Mouse (Mus musculus) ovary, postnatal 10 days (tissue): ENCODE measurements at regions not wholly inside any gene's neighbourhood (a gene's known extent, or its start where the extent isn't known, plus 50 kb on each side); places are given as distances from the start of the nearest gene placed in this dataset.
A peak's percentile ranks its signal among the peaks of the same experiment; 100 is the strongest.

Experiments used
- DNase-seq: peaks from one replicate; pipeline ENCODE4 v3.0.0; 2022; ENCODE audit warnings: low spot score

DNA sequence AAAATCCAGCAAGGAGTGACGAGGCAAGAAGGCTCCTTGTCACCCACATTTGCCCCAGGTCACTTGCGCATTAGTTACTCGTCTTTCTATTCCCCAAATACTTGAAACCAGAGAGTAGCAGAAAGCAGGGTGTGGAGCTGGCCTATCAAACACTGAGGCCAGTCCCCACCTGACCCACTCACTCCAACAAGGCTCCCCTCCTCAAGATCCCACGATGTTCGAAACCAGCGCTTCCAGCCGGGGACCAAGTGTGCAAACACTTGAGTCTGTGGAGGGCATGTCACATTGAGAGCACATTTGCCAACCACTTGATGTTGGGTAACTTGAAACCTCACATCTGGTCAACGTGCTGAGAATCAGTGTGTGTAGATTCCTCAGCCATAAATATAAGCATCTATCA, 148.4 kb upstream of the Sdk2 start:
- no peak for DNase-seq

DNA sequence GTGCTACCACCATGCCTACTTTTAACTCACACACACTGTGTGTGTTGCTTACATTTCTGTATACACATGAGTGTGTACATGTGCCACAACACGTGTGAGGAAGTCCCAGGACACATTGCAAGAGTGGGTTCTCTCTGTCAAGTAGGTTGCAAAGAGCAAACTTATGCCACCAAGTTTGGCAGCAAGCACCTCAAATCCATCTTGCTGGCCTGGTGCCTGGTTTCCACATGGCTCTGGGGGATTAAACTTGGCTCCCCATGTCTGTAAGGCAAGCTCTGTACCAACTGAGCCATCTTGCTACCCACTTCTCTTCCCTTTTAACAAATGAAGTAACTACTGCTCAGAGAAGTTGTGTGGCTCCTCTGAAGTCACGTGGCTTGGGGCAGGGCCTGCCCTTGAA, 145.3 kb upstream of the Sdk2 start:
- no peak for DNase-seq

DNA sequence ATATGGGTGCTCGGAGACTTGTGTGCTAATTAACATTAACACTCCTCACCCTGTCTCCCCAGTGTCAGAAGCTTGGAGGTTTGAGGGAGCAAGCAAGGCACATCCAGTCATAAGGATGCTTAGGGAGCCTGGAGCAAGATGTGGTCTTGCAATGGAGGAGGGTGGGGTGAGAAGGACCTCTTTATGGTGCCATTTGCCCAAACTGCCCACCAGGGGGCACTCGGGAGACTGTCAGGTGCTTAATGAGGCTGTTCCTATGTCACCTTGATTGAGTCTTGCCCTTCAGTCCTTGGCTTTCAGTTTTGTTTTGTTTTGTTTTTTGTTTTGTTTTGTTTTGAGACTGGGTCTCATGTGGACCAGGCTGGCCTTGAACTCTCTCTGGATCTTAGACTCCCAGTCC, 138.3 kb upstream of the Sdk2 start:
- DNase-seq: no peak

DNA sequence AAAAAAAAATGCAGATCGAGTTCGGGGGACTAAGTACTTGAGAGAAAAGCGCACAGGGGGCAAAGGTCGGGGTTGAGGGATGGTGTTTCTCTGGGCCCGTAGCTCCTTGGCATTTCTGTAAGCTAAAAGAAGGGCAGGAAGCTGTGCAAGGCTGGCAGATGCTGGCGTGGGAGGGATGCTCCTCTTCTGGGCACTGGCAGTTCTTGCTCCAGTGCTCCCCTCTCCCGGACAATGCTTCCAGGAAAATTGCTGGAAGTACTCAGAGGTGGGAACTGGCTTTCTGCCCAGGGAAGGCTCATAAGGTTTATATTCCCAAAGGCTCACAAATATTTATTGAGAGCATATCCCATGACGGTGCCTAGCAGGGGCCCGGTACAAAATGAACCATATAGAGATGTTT, 136.6 kb upstream of the Sdk2 start:
- DNase-seq: no peak

DNA sequence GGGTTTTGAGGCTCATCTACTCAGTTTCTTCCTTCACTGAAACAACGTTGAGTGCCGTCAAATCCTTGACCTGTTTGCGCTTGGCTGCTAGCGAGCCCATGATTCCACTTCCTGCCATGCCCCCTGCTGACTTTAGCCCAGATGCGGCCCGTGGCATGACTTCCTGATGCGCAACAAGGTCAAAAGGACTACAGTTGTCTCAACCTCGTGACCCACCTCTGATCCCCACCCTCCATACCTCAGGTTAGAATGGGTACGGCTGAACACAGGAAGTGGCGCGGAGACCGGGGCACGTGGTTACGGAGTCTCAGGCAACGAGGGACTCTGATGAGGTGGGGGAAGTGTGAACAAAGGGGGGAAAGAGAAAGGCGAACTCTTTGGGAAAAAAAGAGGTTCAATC, 135.6 kb upstream of the Sdk2 start:
- DNase-seq: no peak

DNA sequence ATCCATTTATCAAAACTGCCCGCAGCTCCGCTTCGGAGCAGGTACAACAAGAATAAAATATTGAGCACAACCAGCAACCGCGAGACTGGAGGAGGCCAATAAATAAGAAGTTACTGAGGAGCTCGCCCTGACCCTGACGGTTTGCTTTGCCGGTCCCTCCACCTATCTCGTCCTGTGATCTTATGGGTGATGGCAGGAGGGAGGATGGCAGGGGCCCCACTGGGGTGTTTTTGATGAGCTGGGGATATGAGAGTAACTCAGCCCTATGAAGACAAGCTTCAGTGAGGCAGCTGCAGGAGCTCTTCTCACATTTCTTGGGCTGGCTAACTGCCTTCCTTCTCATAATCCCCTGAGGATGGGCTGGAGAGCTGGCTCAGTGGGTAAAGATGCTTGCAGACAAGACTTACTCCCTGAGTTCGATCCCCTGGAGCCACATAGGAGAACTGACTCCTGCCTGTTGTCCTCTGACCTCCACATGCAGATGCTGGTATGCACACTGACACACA, 132.3 kb upstream of the Sdk2 start:
- DNase-seq: no peak

DNA sequence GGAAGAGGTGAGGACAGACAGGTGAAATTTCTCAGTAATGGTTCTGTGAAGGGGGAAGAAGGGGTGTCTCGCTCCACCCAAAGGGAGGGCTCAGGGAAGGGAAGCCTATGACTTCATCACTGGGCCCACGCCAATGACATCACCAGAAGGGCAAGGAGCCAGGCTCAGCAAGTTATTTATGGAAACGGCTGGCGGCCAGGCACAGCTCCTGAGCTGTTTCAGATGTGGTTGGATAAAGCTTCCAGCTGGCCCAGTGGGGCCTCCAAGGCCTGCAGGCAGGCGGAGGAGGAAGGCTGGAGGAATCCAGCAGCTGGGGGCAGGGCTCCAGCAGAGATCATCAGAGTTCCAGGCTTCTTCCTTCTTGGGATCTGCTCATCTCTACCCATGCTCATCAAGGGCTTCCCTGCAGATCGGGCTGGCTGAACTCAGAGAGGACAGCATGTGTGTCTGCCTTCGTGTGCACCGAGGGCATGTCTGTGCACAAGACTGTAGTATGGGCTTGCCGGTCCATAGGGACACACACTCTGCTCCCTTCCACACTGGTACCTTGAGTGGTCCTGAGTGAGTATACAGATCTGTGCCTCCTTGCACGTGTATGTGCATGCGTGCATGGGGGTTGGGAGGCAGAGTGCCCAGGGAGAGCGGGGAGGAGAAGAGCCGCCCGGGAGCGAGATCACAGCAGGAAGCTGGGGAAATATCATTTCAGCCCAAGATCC, 131.6 kb upstream of the Sdk2 start:
- DNase-seq: peak; percentile 97

DNA sequence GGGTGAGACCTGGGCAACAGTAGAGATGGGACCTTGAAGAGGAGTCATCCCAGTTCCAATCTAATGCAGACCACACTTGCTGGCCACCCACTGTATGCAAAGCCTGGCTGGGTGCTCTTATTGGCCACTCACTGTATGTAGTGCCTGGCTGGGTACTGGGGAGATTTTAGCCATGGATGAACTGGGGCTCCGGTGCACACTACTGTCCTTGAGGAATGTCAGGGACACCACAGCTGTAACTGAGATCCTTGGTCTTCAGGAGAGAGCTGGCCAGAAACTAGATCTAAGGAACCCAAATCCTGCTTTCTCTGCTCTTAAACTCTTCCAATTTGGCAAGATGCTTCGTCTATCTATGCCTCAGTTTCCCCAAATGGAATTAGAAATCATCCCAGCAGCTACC, 128.4 kb upstream of the Sdk2 start:
- DNase-seq: no peak

DNA sequence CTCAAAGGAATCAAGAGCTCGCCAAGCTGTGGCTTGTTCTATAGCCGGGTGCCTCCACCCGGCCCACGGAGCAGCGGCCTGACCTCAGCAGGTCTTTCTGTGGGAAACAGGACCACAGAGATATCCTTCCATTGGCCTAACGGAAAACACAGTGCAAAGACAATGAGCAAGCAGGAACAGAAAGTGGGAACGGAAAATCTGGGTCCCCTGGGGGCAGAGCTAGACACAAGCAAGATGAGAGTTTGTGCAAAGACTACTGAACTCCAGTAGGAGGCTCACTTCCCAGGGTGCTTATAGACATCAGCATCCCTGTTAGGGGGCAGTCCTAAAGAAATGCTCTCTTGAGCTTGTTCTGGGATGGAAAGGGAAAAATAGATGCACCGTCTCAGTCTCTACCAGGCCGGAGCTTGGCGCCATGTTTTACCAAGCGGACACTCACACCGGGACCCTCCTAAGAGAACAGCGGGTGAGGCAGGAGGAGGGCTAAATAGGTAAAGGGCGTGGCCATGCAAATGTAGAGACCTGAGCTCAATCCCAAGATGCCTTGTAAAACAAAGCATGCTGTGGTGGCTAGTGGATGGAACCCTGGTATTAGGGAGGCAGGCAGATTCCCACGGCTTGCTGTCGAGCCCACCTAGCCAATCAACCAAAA, 127.3 kb upstream of the Sdk2 start:
- no peak for DNase-seq

DNA sequence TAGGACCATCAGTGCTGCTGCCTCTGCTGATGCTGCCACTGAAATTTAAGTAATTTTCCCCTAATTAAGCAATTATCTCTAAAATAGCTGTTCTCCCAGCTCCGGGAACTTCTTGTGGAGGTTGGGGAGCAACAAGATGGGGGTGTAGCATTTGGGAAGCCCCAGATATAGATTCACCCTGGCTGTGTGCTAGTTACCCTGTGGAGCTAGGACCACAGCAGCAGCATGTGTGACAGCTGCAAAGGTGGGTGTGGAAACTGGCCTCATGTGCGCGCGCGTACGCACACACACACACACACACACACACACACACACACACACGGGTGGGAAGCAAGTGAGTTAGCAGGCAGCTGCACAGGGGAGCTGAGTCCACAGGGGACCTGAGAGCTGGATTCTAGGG, 126.2 kb upstream of the Sdk2 start:
- no peak for DNase-seq

DNA sequence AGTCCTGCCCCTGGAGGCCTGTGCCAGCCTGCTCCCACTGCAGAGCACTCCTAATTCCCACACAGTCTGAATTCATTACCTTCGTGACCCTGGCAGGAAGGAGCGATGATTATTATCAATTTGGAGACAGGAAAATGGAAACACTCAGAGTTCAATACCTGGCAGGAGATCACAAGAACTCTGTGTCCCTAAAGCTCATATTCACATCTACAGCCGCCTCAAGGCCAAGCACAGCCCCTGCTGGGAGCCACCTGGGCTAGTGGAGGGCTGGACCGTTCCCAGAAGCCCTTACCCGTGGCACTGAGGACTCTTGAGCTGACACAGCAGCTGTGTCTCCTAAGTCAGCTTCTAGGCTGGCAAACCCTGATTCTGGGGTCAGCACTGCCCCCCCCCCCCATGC, 124.8 kb upstream of the Sdk2 start:
- DNase-seq: no peak

DNA sequence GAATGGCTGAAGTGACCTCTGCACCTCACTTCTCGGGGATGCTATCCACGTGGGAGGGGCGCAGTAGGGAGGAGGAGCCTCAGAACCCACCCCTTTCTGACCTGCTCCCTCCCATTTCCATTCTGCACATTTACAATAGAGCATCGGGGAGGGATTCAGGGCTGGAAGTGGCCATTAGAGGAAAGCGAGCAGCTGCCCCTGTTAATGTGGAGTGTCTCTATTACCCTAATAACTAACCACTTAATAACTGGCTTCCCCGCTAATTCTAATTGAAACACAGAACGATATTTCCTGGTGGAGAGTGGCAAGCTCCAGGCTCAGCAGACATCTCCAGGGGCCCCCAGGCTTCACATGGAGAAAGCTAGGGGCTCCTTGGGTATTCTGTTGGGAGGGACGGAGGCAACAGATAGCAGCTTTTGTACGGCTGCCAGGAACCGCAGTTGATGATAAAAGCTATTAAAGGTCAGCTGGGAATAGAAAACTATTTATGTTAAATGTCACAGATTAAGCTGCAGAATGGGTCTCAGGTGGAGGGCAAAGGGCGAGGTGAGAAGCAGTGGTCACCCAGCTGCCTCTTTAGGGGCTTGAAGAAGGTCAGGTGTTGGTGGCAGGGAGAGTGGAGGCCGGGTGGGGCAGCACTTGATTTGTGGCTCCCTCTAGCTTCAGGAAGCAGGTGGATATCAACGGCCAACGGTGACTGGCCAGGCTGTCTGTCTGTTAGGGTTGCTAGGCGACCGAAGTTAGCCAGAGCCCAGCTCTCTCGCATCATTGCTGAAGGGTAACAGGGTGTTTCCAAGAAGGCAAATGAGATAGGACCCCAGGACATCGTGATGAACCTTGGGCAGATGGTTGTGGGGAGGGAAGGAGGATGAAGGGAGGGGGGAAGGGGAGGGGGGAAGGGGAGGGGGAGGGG, 118.4 kb upstream of the Sdk2 start:
- no peak for DNase-seq

DNA sequence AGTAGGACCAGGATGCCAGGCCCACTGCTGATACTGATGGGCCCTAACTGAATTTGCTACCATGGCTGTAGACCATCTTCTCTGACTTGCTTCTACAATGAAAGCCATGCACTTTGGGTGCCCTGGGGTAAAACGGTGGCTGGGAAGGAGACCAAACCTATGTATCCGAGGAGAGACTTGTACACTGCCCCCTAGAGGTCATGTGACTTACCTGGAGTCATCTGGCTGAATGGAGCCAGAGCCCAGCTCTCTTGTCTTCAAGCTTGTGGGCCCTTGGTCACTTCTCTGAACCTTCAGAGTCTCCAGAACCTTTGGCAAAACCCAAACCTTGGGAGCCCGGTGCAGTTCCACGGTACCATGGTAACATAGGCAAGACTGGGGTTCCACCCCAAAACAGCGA, 117.6 kb upstream of the Sdk2 start:
- no peak for DNase-seq

DNA sequence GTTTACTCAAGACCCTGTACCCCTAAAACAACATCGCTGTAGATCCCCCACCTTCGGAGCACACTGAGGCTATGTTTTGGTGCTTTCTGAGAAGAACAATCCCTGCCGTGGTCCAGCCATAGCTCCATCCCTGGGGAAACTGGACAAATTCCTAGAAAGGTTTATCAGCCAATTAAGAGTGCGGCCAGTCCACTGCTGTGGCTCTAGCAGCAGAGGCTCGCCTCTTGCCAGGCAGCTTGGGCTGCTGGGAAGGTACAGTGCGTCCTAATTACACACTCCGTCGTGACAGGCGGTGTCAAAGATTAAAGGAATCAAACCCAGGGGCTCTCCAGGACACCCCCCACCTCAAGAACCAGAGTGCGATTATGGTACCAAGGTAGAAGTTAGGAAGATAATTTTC, 116.4 kb upstream of the Sdk2 start:
- no peak for DNase-seq

DNA sequence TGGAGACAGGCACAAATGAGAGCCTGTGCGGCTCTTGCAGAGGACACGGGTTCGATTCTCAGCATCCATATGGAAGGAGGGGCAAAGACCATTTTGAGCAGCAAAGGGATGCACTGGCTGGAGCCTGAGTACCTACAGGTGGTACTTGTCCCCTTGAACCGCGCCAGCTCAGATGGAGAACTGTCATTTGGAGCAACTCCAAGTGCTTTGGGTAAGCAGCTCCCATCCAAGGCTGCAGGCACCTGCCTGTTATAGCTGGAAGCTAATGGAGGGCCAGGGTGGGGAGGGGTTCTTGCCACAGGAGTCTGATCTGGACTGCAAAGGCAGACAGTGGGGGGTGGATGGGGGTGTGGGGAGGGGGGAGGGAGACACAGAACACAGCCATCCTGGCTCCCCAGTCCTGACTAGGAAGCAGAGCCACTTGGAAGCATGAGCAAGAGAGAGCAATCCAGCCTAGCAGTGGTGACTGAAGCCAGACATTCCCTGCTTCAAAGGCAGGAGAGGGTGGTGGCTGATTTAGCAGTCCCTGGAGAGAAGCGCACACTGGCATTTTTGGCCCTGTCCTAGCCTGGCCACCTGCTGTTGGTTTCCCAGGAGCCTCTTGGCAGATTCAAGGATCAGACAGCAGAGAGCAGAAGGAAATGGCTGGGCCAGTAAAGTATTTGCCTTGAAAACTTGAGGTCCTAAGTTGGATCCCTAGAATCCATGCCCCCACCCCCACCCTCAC, 112.1 kb upstream of the Sdk2 start:
- no peak for DNase-seq

DNA sequence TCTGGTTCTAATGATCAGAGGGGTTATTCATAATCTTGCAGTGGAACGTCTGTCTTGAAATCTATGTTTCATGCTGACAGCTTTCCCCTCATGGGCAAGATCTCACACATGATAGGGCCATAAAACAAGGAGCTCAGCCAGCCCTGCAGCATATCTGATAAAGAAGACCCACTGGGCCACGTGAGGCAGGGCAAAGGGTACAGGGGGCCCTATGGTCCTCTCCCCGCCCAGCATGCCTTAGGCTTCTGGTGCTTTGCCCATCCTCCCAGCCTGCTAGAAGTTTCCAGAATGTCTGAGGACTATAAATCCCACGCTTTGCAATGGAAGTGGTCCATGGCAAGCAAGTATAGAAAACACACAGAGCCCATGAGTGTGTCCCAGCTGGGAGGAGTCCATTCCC, 110.9 kb upstream of the Sdk2 start:
- DNase-seq: no peak

DNA sequence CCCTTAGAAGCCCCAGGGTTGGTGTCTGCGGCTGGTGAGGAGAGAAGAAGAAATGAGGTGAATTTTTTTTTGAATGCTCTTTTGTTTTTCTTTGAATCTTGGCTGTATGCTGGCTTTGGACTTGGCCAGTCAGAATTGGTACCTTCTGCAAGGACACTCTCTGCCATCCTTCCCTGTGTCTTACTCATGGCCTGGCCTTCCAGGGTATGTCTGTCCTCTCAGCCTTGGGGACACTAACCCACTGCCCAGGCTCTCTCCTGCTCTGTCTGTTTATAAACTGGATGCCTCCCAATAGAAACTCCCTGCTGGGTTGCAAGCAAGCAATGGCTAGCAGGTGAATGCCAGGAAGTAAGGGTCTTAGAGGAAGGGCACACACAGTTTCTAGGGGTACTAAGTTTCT, 110.4 kb upstream of the Sdk2 start:
- no peak for DNase-seq

DNA sequence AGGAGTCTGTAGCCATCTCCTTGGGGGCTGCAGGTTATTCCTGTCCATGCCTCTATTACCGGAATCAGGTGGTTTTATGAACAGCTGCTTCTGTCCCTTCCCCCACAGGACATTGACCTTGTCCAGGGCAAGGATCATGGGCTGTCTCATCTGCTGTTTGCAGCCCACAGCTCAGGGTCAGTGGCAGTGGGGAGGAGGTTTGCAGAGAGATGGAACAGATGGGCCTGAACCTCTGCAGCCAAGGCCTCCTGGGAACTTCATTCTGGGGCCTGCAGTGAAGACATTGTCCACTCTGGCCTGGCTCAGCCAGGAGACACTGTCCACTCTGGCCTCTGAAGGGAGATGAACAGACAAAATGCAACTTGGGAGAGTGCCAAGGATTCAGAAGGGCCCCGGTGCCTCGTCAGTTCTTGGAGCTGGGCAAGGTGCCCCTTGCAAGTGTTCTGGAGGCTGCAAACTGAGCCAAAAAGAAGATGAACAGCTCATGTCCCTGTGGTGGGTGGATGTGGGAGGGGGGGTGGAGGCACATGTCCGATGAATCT, 109.9 kb upstream of the Sdk2 start:
- no peak for DNase-seq

DNA sequence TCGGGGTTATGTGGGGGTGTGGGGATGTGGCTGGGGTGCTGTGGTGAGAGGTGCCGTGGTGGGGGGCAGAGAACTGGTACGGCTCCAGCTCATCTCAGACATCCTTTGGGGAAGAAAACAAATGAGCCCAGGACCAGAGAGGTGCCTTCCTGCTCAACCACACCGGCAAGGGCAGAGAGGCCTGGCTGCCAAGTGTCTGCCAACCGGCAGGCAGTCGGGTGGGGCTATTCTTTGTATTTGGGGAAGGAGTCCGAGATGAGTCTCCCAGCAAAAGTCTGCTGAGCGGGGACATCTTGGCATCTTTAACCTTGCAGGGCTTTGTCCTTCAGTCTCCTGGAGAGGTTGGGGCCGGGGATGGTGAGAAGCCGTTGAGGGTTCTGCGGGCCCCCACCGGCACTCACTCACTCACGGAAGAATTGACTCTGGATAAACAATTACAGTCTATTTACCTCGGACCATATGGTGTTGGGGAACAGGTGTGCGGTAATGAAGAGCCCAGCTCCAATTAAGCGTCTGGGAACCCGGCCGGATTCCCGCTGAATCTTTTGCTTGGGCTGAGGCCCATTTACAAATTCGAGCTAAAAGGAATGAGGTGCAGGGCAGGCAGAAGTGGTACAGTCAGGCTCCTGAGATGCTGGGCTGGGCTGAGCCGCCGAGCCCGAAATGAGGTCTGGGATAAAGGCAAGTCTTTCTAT, 108.7 kb upstream of the Sdk2 start:
- no peak for DNase-seq

DNA sequence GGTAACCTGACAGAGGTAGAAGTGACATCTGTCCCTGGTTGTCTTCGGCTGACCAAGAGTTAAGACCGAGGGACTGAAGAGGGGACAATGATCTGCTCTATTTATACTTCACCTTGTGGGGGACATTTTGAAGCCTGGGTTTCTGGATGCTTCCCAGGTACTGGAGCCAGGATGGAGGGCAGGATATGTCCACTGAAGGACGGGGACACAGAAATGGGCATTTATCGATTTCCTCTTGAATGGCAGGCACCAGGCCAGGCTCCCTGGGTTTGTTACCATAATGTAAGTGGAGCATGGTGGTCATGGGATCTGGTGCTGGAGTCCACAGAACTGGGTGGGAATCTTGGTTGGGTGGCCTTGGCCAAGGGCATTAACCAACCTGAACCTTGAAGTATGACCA, 108.0 kb upstream of the Sdk2 start:
- no peak for DNase-seq

DNA sequence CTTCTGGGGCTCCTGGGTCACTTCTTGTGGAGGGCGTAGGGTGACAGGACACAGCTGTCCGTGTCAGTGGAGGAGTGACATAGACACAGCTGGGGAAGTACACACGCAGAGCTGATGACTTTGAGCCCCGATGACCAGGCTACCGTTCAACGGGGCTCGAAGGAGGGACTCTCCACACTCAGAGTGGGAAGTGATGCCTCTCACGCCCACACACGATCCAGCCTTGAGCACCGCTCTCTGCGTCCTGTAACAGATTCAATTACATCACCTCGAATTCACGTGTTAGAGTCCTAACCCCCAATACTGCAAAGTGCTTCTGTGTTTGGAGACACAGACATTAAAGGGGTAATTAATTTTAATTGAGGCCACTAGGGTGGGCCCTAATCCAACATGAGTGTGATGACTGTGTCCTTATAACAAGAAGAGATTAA, 101.4 kb upstream of the Sdk2 start:
- DNase-seq: no peak
